Comparison of ENCODE assay signal across 28 mouse cellular contexts in the genomic region with DNA sequence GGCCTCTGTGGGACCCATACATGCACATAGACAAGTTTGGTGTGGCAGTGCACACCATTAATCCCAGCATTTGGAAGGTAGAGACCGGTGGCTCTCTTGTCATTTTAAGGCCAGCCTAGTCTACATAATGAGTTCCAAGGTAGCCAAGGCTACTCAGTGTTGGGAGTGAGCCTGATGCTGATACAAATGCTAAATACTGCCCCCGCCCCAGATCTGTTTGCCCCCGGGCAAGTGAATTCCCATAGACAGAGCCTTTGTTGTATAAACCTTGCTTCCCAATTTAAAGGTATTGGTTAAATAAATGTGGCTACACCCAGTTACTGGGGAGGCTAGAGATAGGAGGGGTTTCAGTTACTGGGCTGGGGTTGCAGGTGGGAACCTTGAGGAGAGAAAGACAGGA. TPM values are rescaled to one million over a fixed set of nuclear protein-coding genes. Genes with fewer than 3 reads are reported as not detected.
"Had no signal": no experiment of that assay in that cellular context is flagged by ENCODE, and none has a peak within 500 bp of the region (broad histone marks: within the 10 kb centered on the region; RNA-seq: fewer than 3 reads in every experiment).

No protein-coding gene starts in this region.

- DNase-seq: gastrocnemius, adult 2 months; gastrocnemius, postnatal 10 days; gastrocnemius, postnatal 25 days; heart, adult 18-20 months; heart, postnatal 10 days; heart, postnatal 4 days; kidney, adult 18-20 months; kidney, adult 8-10 months; kidney, postnatal 14 days; kidney, postnatal 36 days; layer of hippocampus, adult 9-11 months; layer of hippocampus, postnatal 36 days; left cerebral cortex, postnatal 4 days; liver, embryonic 13.5 days had no signal

- H3K4me2 ChIP-seq: heart, embryonic 12.5 days; hindbrain, embryonic 12.5 days; hindbrain, embryonic 14.5 days; intestine, embryonic 15.5 days; limb, embryonic 13.5 days; limb, embryonic 15.5 days; liver, embryonic 13.5 days; liver, embryonic 15.5 days had no signal

- H3K27ac ChIP-seq: gastrocnemius, adult 2 months; heart, embryonic 10.5 days; hindbrain, embryonic 10.5 days; hindbrain, embryonic 12.5 days; hindbrain, embryonic 14.5 days; intestine, embryonic 15.5 days; kidney, postnatal 0 days; limb, embryonic 13.5 days; limb, embryonic 15.5 days; liver, embryonic 13.5 days; liver, embryonic 15.5 days had no signal

- H3K9me3 ChIP-seq: heart, embryonic 10.5 days; heart, embryonic 12.5 days; hindbrain, embryonic 10.5 days; hindbrain, embryonic 12.5 days; intestine, embryonic 15.5 days; limb, embryonic 13.5 days; limb, embryonic 15.5 days; liver, embryonic 13.5 days; liver, embryonic 15.5 days had no signal

- H3K4me3 ChIP-seq: gastrocnemius, adult 2 months; heart, embryonic 10.5 days; heart, embryonic 12.5 days; hindbrain, embryonic 10.5 days; hindbrain, embryonic 12.5 days; intestine, embryonic 15.5 days; limb, embryonic 13.5 days; limb, embryonic 15.5 days; liver, embryonic 13.5 days; liver, embryonic 15.5 days had no signal

- H3K27me3 ChIP-seq: heart, embryonic 12.5 days; hindbrain, embryonic 12.5 days; intestine, embryonic 15.5 days; limb, embryonic 13.5 days; limb, embryonic 15.5 days; liver, embryonic 15.5 days had no signal

- ATAC-seq: hindbrain, embryonic 16.5 days; inflammation-experienced regulatory T-cells, adult 6 months; intestine, embryonic 15.5 days; intestine, postnatal 0 days had no signal

- H3K9ac ChIP-seq: heart, embryonic 12.5 days; hindbrain, embryonic 12.5 days; hindbrain, embryonic 14.5 days; intestine, embryonic 15.5 days; limb, embryonic 13.5 days; limb, embryonic 15.5 days; liver, embryonic 13.5 days; liver, embryonic 15.5 days had no signal

- H3K36me3 ChIP-seq: heart, embryonic 10.5 days; heart, embryonic 12.5 days; hindbrain, embryonic 10.5 days; hindbrain, embryonic 12.5 days; intestine, embryonic 15.5 days; limb, embryonic 13.5 days; limb, embryonic 15.5 days; liver, embryonic 13.5 days; liver, embryonic 15.5 days had no signal

RNA-seq across cellular contexts. Expression of a gene that starts 15.9 kb away (rescaled TPM):
- polyA plus RNA-seq: inflammation-experienced regulatory T-cells, adult 6 months had no signal

RNA-seq across cellular contexts. Expression of a gene that starts 59.2 kb away (rescaled TPM):
- polyA plus RNA-seq: liver, adult 2 months had no signal
